Mouse (Mus musculus): Measurements from ENCODE around the gene Rassf8. TPM values are rescaled to one million over a fixed set of nuclear protein-coding genes. Genes with fewer than 3 reads are reported as not detected.
A peak's percentile ranks its signal among the peaks of the same experiment; 100 is the strongest.

Gene Rassf8
- polyA plus RNA-seq, 1 experiment from 2014 or later: 9.1 TPM

GRCm38 (mm10) chr6:145781966-145782365, 35.4 kb downstream of the Rassf8 start:
- Histone ChIP-seq H3K36me3 (no peaks in the 10 kb centered on the region), H3K27me3 (no peaks in the 10 kb centered on the region), H3K9me3 (no peaks in the 10 kb centered on the region), H3K27ac (peak overlapping the region; percentile 37; the same call in 1 of the 2 replicates), H3K4me1 (peaks cover 10% of the 10 kb centered on the region; the same call in 1 of the 2 replicates), H3K9ac (no peak overlapping the region), H3K4me3 (no peak overlapping the region), H3K4me2 (replicated peaks) (no peak overlapping the region)
- 42% methylated on average over 2 of the region's 2 CpGs for WGBS
- ATAC-seq (ENCODE audit: insufficient number of reproducible peaks, insufficient read depth, low FRiP score, low TSS enrichment): no peak

GRCm38 (mm10) chr6:145787311-145787710, 40.8 kb downstream of the Rassf8 start:
- H3K27me3 ChIP-seq: no peaks in the 10 kb centered on the region
- no peak for ATAC-seq (ENCODE audit: insufficient number of reproducible peaks, insufficient read depth, low FRiP score, low TSS enrichment)
- no peak overlapping the region for H3K27ac ChIP-seq
- 89% methylated on average over 2 of the region's 2 CpGs for WGBS
- H3K4me2 ChIP-seq (replicated peaks): no peak overlapping the region
- no peaks in the 10 kb centered on the region for H3K36me3 ChIP-seq
- no peak overlapping the region for H3K4me3 ChIP-seq
- H3K9ac ChIP-seq: no peak overlapping the region
- H3K4me1 ChIP-seq: 0 out of 2 replicates have a peak, but pooled peaks cover 4% of the 10 kb centered on the region
- H3K9me3 ChIP-seq: no peaks in the 10 kb centered on the region

GRCm38 (mm10) chr6:145789738-145790137, 43.2 kb downstream of the Rassf8 start:
- 95% methylated on average over 4 of the region's 4 CpGs for WGBS

GRCm38 (mm10) chr6:145792373-145792772, 45.8 kb downstream of the Rassf8 start:
- Histone ChIP-seq H3K27ac (no peak overlapping the region), H3K4me1 (peaks cover 22% of the 10 kb centered on the region), H3K4me2 (replicated peaks) (no peak overlapping the region), H3K27me3 (no peaks in the 10 kb centered on the region), H3K36me3 (no peaks in the 10 kb centered on the region), H3K4me3 (no peak overlapping the region), H3K9ac (no peak overlapping the region), H3K9me3 (no peaks in the 10 kb centered on the region)
- WGBS: 65% methylated on average over 7 of the region's 7 CpGs
- ATAC-seq (ENCODE audit: insufficient number of reproducible peaks, insufficient read depth, low FRiP score, low TSS enrichment): no peak

More at GRCm38 (mm10) chr6:145789738-145790137, 43.2 kb downstream of the Rassf8 start:
- Histone ChIP-seq H3K9ac (no peak overlapping the region), H3K4me1 (peaks cover 12% of the 10 kb centered on the region), H3K27me3 (no peaks in the 10 kb centered on the region), H3K4me2 (replicated peaks) (no peak overlapping the region), H3K27ac (no peak overlapping the region), H3K36me3 (no peaks in the 10 kb centered on the region), H3K9me3 (no peaks in the 10 kb centered on the region), H3K4me3 (no peak overlapping the region)
- ATAC-seq (ENCODE audit: insufficient number of reproducible peaks, insufficient read depth, low FRiP score, low TSS enrichment): no peak

GRCm38 (mm10) chr6:145793109-145793593, 46.6 kb downstream of the Rassf8 start:
- H3K9ac ChIP-seq: no peak overlapping the region
- no peak for ATAC-seq (ENCODE audit: insufficient number of reproducible peaks, insufficient read depth, low FRiP score, low TSS enrichment)

GRCm38 (mm10) chr6:145794671-145795070, 48.1 kb downstream of the Rassf8 start:
- H3K4me2 ChIP-seq (replicated peaks): no peak overlapping the region
- H3K27ac ChIP-seq: no peak overlapping the region
- H3K36me3 ChIP-seq: no peaks in the 10 kb centered on the region
- ATAC-seq (ENCODE audit: insufficient number of reproducible peaks, insufficient read depth, low FRiP score, low TSS enrichment): no peak
- H3K27me3 ChIP-seq: no peaks in the 10 kb centered on the region
- H3K9me3 ChIP-seq: no peaks in the 10 kb centered on the region
- 59% methylated on average over 4 of the region's 4 CpGs for WGBS
- no peak overlapping the region for H3K9ac ChIP-seq
- H3K4me3 ChIP-seq: no peak overlapping the region
- H3K4me1 ChIP-seq: peaks cover 22% of the 10 kb centered on the region

More at GRCm38 (mm10) chr6:145793109-145793593, 46.6 kb downstream of the Rassf8 start:
- Histone ChIP-seq H3K4me2 (replicated peaks) (no peak overlapping the region), H3K9me3 (no peaks in the 10 kb centered on the region), H3K4me3 (no peak overlapping the region), H3K27me3 (no peaks in the 10 kb centered on the region), H3K27ac (no peak overlapping the region), H3K4me1 (peaks cover 22% of the 10 kb centered on the region), H3K36me3 (no peaks in the 10 kb centered on the region)
- WGBS: 20% methylated on average over 4 of the region's 4 CpGs

- H3K9me3 ChIP-seq: no peaks in the 10 kb centered on the region
- H3K4me2 ChIP-seq (replicated peaks): no peak overlapping the region
- no peak for ATAC-seq (ENCODE audit: insufficient number of reproducible peaks, insufficient read depth, low FRiP score, low TSS enrichment)
- peaks cover 22% of the 10 kb centered on the region for H3K4me1 ChIP-seq
- no peak overlapping the region for H3K4me3 ChIP-seq
- peak overlapping the region; percentile 60; the same call in 1 of the 2 replicates for H3K27ac ChIP-seq
- H3K27me3 ChIP-seq: no peaks in the 10 kb centered on the region
- 51% methylated on average over 14 of the region's 14 CpGs for WGBS
- no peaks in the 10 kb centered on the region for H3K36me3 ChIP-seq
- no peak overlapping the region for H3K9ac ChIP-seq
Measured at GRCm38 (mm10) chr6:145796191-145797023, 49.9 kb downstream of the Rassf8 start.

GRCm38 (mm10) chr6:145797692-145798091, 51.1 kb downstream of the Rassf8 start:
- Histone ChIP-seq H3K9me3 (no peaks in the 10 kb centered on the region), H3K36me3 (no peaks in the 10 kb centered on the region), H3K4me2 (replicated peaks) (no peak overlapping the region), H3K4me3 (no peak overlapping the region), H3K9ac (no peak overlapping the region), H3K4me1 (peaks cover 19% of the 10 kb centered on the region), H3K27ac (no peak overlapping the region), H3K27me3 (no peaks in the 10 kb centered on the region)
- WGBS: 69% methylated on average over 3 of the region's 3 CpGs
- no peak for ATAC-seq (ENCODE audit: insufficient number of reproducible peaks, insufficient read depth, low FRiP score, low TSS enrichment)

- Histone ChIP-seq H3K27ac (no peak overlapping the region), H3K27me3 (no peaks in the 10 kb centered on the region), H3K4me2 (replicated peaks) (no peak overlapping the region), H3K9ac (no peak overlapping the region), H3K36me3 (no peaks in the 10 kb centered on the region), H3K9me3 (no peaks in the 10 kb centered on the region), H3K4me1 (peaks cover 5% of the 10 kb centered on the region; the same call in 1 of the 2 replicates), H3K4me3 (no peak overlapping the region)
- ATAC-seq (ENCODE audit: insufficient number of reproducible peaks, insufficient read depth, low FRiP score, low TSS enrichment): no peak
- 83% methylated on average over 3 of the region's 3 CpGs for WGBS
Measured at GRCm38 (mm10) chr6:145801796-145802488, 55.4 kb downstream of the Rassf8 start.

GRCm38 (mm10) chr6:145802881-145803280, 56.3 kb downstream of the Rassf8 start:
- Histone ChIP-seq H3K4me1 (peaks cover 5% of the 10 kb centered on the region; the same call in 1 of the 2 replicates), H3K27ac (no peak overlapping the region), H3K9ac (no peak overlapping the region), H3K4me3 (no peak overlapping the region), H3K4me2 (replicated peaks) (no peak overlapping the region), H3K9me3 (no peaks in the 10 kb centered on the region), H3K27me3 (no peaks in the 10 kb centered on the region), H3K36me3 (no peaks in the 10 kb centered on the region)
- ATAC-seq (ENCODE audit: insufficient number of reproducible peaks, insufficient read depth, low FRiP score, low TSS enrichment): no peak
- 70% methylated on average over 8 of the region's 8 CpGs for WGBS

- no peak overlapping the region for H3K27ac ChIP-seq
- no peaks in the 10 kb centered on the region for H3K9me3 ChIP-seq
- no peak overlapping the region for H3K4me3 ChIP-seq
- ATAC-seq (ENCODE audit: insufficient number of reproducible peaks, insufficient read depth, low FRiP score, low TSS enrichment): no peak
- WGBS: 59% methylated on average over 3 of the region's 3 CpGs
- H3K36me3 ChIP-seq: no peaks in the 10 kb centered on the region
- H3K27me3 ChIP-seq: no peaks in the 10 kb centered on the region
- H3K4me1 ChIP-seq: peaks cover 5% of the 10 kb centered on the region; the same call in 1 of the 2 replicates
- H3K9ac ChIP-seq: no peak overlapping the region
- no peak overlapping the region for H3K4me2 ChIP-seq (replicated peaks)
Measured at GRCm38 (mm10) chr6:145804276-145804675, 57.7 kb downstream of the Rassf8 start.
